Mouse (Mus musculus) mesoderm, embryonic 11.5 days (tissue): ENCODE results near the gene Fndc9.

Source experiments
- DNase-seq: peaks from one replicate; pipeline ENCODE4 v3.0.0-alpha.2; 2012; ENCODE audit warnings: low read depth, low spot score

Gene Fndc9

DNA sequence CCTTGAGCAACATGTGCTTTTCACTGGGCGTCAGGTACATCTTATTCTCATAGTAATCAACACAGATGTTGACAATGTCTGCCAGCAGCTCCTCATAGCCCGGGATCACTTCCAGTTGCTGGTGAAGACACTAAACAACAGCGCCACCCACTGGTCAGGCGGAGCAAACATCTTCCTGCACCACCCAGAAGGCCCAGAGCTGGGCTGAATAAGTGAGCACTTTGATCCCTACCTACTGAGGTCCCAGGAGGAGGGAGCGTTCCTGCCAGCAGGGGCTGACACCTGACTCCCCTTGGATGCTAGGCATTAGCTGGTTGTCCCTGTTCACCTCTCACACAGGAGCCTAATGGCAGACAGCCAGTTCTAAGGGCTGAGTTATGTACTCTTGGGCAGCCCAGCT is 41.4 kb downstream of the Fndc9 start:
- peak; percentile 48 for DNase-seq

DNA sequence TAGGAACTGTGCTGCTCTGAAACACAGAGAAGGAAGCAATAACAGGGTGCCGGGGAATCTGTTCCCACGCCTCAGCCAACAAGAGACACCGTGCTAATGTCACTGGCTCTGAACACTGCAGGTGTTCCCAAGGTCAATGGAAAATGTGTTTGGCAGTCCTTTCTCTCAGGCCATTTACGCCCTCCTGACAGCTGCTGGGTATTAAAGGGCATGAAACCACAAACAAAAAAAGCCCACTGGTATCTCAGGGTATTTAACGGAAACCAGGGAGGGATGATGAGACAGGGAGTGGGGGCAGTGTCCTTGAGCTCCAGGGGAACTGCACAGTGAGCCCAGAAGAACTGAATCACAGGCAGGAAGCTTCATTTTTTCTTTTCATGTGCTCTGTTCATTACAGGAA is 42.8 kb downstream of the Fndc9 start:
- no peak for DNase-seq

DNA sequence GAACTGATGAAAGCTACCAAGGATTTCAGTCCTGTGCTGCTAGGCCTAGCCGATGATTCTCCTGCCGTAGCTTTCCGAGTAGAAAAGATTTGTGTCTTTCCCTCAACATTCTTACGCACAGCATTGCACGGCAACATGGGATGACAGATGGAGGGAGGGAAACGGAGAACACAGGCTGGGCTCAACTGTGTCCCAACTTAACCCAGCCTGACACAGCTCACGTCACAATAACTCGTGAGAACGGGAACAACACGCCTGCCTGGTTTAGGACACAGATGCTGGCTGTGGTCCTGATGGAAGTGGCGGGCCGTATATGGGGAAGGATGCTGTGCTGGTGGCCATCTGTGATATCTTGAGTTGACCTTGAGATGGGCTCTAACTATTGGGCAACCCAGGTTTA is 43.4 kb downstream of the Fndc9 start:
- no peak for DNase-seq

DNA sequence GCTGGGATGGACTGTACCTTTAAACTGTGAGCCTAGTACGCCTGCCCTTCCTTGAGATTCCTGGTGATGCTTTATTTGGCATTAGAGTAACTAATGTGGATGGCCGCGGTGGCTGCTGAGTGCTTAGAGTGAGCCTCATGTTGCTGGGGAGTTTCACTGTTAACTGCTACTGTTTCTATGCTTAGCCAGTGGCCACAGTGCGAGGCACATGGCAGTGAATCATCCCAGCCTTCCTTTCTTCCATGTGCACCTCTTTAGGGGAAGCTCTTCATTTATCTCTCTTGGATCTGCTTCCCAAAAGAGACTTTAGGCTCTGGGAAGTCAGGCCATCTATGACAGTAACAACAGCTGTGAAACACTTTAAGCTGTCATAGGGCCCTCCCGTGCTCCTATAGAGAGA is 47.3 kb downstream of the Fndc9 start:
- DNase-seq, result no peak

DNA sequence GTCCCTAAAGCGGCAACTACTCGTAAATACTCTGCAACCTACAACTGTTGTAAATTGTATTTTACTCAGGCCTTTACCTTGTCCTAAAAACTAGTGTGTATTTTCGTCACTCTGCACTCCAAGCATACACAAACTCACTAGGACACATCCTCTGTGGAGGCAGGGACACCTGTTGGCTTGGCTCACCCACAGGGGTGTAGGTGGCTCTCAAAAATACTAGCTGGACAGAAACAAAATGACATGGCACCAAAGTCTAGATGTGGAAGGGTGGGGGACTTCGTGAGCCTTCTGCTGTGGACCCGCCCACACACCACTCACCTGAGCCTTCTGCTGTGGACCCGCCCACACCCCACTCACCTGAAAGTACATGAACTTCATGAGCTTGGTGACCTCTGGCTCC is 48.5 kb downstream of the Fndc9 start:
- DNase-seq, result no peak

DNA sequence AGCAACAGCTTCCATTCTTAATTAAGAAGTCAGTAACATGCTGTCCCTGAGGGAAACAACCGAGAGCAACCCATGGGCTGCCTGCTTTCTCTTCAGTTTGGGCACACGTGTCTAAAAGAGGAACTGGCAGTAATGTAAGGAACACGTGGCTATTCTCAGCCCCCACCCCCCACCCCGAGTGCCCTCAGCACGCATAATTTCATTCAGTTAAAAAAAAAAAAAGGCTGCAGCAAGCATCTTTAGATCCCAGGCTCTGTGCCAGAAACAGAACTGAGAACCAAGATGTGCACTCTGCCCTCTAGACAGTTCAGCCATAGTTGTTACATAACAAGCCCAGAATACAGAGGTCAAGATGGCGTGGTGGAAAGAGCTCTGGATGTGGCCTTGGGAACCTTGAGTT is 51.5 kb downstream of the Fndc9 start:
- DNase-seq, result no peak

DNA sequence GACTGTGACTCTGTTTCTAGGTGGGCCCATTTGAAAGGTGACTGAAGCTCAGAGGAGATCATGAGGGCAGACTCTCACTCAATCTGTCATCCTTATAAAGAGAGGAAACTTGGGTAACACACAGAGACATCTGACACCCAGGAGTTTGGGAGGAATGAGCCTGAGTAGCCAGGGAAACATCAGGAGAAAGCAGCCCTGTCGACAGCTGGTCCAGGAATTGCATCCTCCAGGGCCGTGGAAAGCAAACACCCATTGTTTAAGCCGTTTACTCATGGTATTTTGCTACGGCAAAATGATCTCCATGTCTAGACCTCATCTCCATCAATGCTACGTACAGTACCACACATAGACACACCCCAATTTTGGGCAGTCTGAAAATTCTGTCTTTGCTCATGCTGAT is 52.8 kb downstream of the Fndc9 start:
- DNase-seq, result no peak

DNA sequence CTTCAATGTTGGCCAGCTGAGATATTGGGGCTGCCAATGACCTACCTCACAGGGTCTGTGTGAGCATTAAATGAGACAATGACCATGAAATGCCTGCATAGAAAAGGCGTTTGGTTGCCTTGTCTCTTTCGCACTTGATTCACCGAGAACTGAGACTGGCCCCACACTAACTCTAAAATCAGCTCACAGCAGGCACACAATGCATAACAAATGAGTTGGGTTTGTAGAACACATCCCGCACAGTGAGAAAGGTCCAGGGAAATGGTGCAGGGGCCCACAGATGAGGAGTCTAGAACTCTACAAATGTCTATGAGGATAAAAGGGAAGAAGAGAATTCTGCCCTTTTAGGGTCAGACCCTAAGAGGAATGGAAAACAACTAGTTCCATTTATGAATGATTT is 53.7 kb downstream of the Fndc9 start:
- no peak for DNase-seq
